Mouse (Mus musculus) heart, embryonic 12.5 days (tissue): ENCODE data around the gene Il19. TPM values are rescaled to one million over a fixed set of nuclear protein-coding genes. Genes with fewer than 3 reads are reported as not detected.

ENCODE experiments used
- ATAC-seq: fragments of 200-750 bp; cut with Nextera tagmentation; 2 replicates; pipeline ENCODE4 v1.8.0; 2017; ENCODE audit warnings: moderate TSS enrichment, moderate library complexity; ENCODE audit not compliant: insufficient number of reproducible peaks, low FRiP score
- H3K27ac ChIP-seq: fragments of 300-500 bp; sonication (generic); 2 replicates; pipeline ENCODE4 v1.5.1; 2016; ENCODE audit warnings: mild to moderate bottlenecking, moderate library complexity; ENCODE audit not compliant: poor library complexity, severe bottlenecking
- H3K27me3 ChIP-seq: fragments of 300-500 bp; sonication (generic); replicated peaks from 2 replicates; pipeline ENCODE4 v1.6.1; 2016; ENCODE audit warnings: mild to moderate bottlenecking, moderate library complexity
- H3K36me3 ChIP-seq: fragments of 300-500 bp; sonication (generic); 2 replicates; pipeline ENCODE4 v1.6.1; 2016; ENCODE audit warnings: mild to moderate bottlenecking, moderate library complexity
- H3K4me1 ChIP-seq: fragments of 300-500 bp; sonication (generic); replicated peaks from 2 replicates; pipeline ENCODE4 v1.6.1; 2016; ENCODE audit warnings: mild to moderate bottlenecking
- H3K4me2 ChIP-seq: fragments of 300-500 bp; sonication (generic); 2 replicates; pipeline ENCODE4 v1.6.1; 2016; ENCODE audit warnings: mild to moderate bottlenecking, moderate library complexity
- H3K4me3 ChIP-seq: fragments of 300-500 bp; sonication (generic); 2 replicates; pipeline ENCODE4 v1.5.1; 2016; ENCODE audit warnings: mild to moderate bottlenecking
- H3K9ac ChIP-seq: fragments of 300-500 bp; sonication (generic); 2 replicates; pipeline ENCODE4 v1.6.1; 2016; ENCODE audit warnings: mild to moderate bottlenecking, moderate library complexity
- H3K9me3 ChIP-seq: fragments of 300-500 bp; sonication (generic); replicated peaks from 2 replicates; pipeline ENCODE4 v1.6.1; 2016; ENCODE audit warnings: mild to moderate bottlenecking, moderate library complexity
- WGBS: fragments of 180-500 bp; shearing (Covaris S2); methylation state at CpG from one replicate; pipeline ENCODE4 v1.1.7; 2016; 5-methylcytosine and 5-hydroxymethylcytosine counted together
- polyA plus RNA-seq: library from polyadenylated mRNA; unstranded; fragments of >200 nt; fragmentation: Nextera tagmentation; extraction: Ambion mirVana; gene quantifications from 2 replicates; pipeline ENCODE4 v1.2.1, GENCODE M21; 2016

Gene Il19
- not detected in 2 replicates for polyA plus RNA-seq

- no peaks in the 10 kb centered on the region for H3K27me3 ChIP-seq
- H3K4me1 ChIP-seq = 0 out of 2 replicates have a peak, but pooled peaks cover 3% of the 10 kb centered on the region
- ATAC-seq = no peak
- H3K9me3 ChIP-seq = no peaks in the 10 kb centered on the region
- H3K27ac ChIP-seq = no peak within 1 kb of the TSS
- no peak within 1 kb of the TSS for H3K9ac ChIP-seq
- WGBS = 37% methylated on average over 4 of the region's 4 CpGs
- H3K36me3 ChIP-seq = no peaks in the 10 kb centered on the region
- H3K4me3 ChIP-seq = no peak within 1 kb of the TSS
- no peak within 1 kb of the TSS for H3K4me2 ChIP-seq
These were observed at the start of gene Il19 for GRCm38 (mm10) chr1:130940065-130940687. Il19 (minus strand) TSS chr1:130940115.

GRCm38 (mm10) chr1:130989331-130989730 lies 49.4 kb upstream of the Il19 start:
- Histone ChIP-seq H3K9ac (no peak overlapping the region), H3K27ac (no peak overlapping the region), H3K4me3 (no peak overlapping the region), H3K4me2 (no peak overlapping the region), H3K27me3 (no peaks in the 10 kb centered on the region), H3K9me3 (no peaks in the 10 kb centered on the region), H3K4me1 (no peaks in the 10 kb centered on the region), H3K36me3 (peaks cover 2% of the 10 kb centered on the region; the same call in 1 of the 2 replicates)
- ATAC-seq = no peak
- 78% methylated on average over 3 of the region's 3 CpGs for WGBS

GRCm38 (mm10) chr1:130987418-130987817 lies 47.5 kb upstream of the Il19 start:
- H3K27ac ChIP-seq = no peak overlapping the region
- no peak for ATAC-seq
- no peaks in the 10 kb centered on the region for H3K27me3 ChIP-seq
- H3K4me1 ChIP-seq = no peaks in the 10 kb centered on the region
- H3K9ac ChIP-seq = no peak overlapping the region
- no peak overlapping the region for H3K4me3 ChIP-seq
- H3K4me2 ChIP-seq = no peak overlapping the region
- no peaks in the 10 kb centered on the region for H3K9me3 ChIP-seq
- H3K36me3 ChIP-seq = peaks cover 2% of the 10 kb centered on the region; the same call in 1 of the 2 replicates

- 79% methylated on average over 5 of the region's 5 CpGs for WGBS
- Histone ChIP-seq H3K36me3 (peaks cover 2% of the 10 kb centered on the region; the same call in 1 of the 2 replicates), H3K9ac (no peak overlapping the region), H3K27ac (no peak overlapping the region), H3K4me2 (no peak overlapping the region), H3K27me3 (no peaks in the 10 kb centered on the region), H3K4me1 (no peaks in the 10 kb centered on the region), H3K9me3 (no peaks in the 10 kb centered on the region), H3K4me3 (no peak overlapping the region)
- ATAC-seq = no peak
These were observed 47.1 kb upstream of the Il19 start for GRCm38 (mm10) chr1:130987001-130987400.

- no peak for ATAC-seq
- H3K9ac ChIP-seq = no peak overlapping the region
- H3K36me3 ChIP-seq = no peaks in the 10 kb centered on the region
- H3K4me1 ChIP-seq = no peaks in the 10 kb centered on the region
- H3K27ac ChIP-seq = no peak overlapping the region
- no peaks in the 10 kb centered on the region for H3K9me3 ChIP-seq
- no peak overlapping the region for H3K4me3 ChIP-seq
- H3K4me2 ChIP-seq = no peak overlapping the region
- WGBS = 61% methylated on average over 7 of the region's 7 CpGs
- H3K27me3 ChIP-seq = no peaks in the 10 kb centered on the region
These were observed 44.5 kb upstream of the Il19 start for GRCm38 (mm10) chr1:130984441-130984840.

GRCm38 (mm10) chr1:130979455-130979854 lies 39.5 kb upstream of the Il19 start:
- no peak overlapping the region for H3K27ac ChIP-seq
- no peaks in the 10 kb centered on the region for H3K9me3 ChIP-seq
- no peaks in the 10 kb centered on the region for H3K36me3 ChIP-seq
- H3K4me2 ChIP-seq = no peak overlapping the region
- no peak overlapping the region for H3K4me3 ChIP-seq
- H3K9ac ChIP-seq = no peak overlapping the region
- ATAC-seq = no peak
- H3K27me3 ChIP-seq = no peaks in the 10 kb centered on the region
- WGBS = 33% methylated on average over 1 of the region's 1 CpGs
- H3K4me1 ChIP-seq = no peaks in the 10 kb centered on the region

- Histone ChIP-seq H3K27ac (no peak overlapping the region), H3K9me3 (no peaks in the 10 kb centered on the region), H3K36me3 (no peaks in the 10 kb centered on the region), H3K4me2 (no peak overlapping the region), H3K4me3 (no peak overlapping the region), H3K9ac (no peak overlapping the region), H3K4me1 (no peaks in the 10 kb centered on the region), H3K27me3 (no peaks in the 10 kb centered on the region)
- WGBS = 71% methylated on average over 6 of the region's 6 CpGs
- ATAC-seq = no peak
These were observed 24.0 kb upstream of the Il19 start for GRCm38 (mm10) chr1:130963891-130964290.

- no peak for ATAC-seq
- Histone ChIP-seq H3K4me2 (no peak overlapping the region), H3K27ac (no peak overlapping the region), H3K4me3 (no peak overlapping the region), H3K4me1 (peaks cover 9% of the 10 kb centered on the region), H3K9me3 (no peaks in the 10 kb centered on the region), H3K36me3 (no peaks in the 10 kb centered on the region), H3K27me3 (no peaks in the 10 kb centered on the region), H3K9ac (no peak overlapping the region)
- 29% methylated on average over 6 of the region's 6 CpGs for WGBS
These were observed 7.0 kb upstream of the Il19 start for GRCm38 (mm10) chr1:130946920-130947319.

GRCm38 (mm10) chr1:130941801-130942200 lies 1.9 kb upstream of the Il19 start:
- Histone ChIP-seq H3K4me1 (peaks cover 3% of the 10 kb centered on the region; the same call in 1 of the 2 replicates), H3K4me2 (no peak overlapping the region), H3K27me3 (no peaks in the 10 kb centered on the region), H3K4me3 (no peak overlapping the region), H3K36me3 (no peaks in the 10 kb centered on the region), H3K27ac (no peak overlapping the region), H3K9ac (no peak overlapping the region), H3K9me3 (no peaks in the 10 kb centered on the region)
- no peak for ATAC-seq
- 27% methylated on average over 3 of the region's 3 CpGs for WGBS

GRCm38 (mm10) chr1:130938192-130938591 lies 1.7 kb downstream of the Il19 start:
- Histone ChIP-seq H3K27ac (no peak overlapping the region), H3K4me2 (no peak overlapping the region), H3K27me3 (no peaks in the 10 kb centered on the region), H3K4me3 (no peak overlapping the region), H3K9me3 (no peaks in the 10 kb centered on the region), H3K4me1 (0 out of 2 replicates have a peak, but pooled peaks cover 3% of the 10 kb centered on the region), H3K36me3 (no peaks in the 10 kb centered on the region), H3K9ac (no peak overlapping the region)
- no peak for ATAC-seq
- WGBS = 77% methylated on average over 7 of the region's 7 CpGs

GRCm38 (mm10) chr1:130937170-130937569 lies 2.7 kb downstream of the Il19 start:
- WGBS = 88% methylated on average over 4 of the region's 4 CpGs
- Histone ChIP-seq H3K27ac (no peak overlapping the region), H3K27me3 (no peaks in the 10 kb centered on the region), H3K36me3 (no peaks in the 10 kb centered on the region), H3K4me3 (no peak overlapping the region), H3K4me2 (no peak overlapping the region), H3K9me3 (no peaks in the 10 kb centered on the region), H3K4me1 (0 out of 2 replicates have a peak, but pooled peaks cover 3% of the 10 kb centered on the region), H3K9ac (no peak overlapping the region)
- no peak for ATAC-seq

GRCm38 (mm10) chr1:130936351-130936750 lies 3.6 kb downstream of the Il19 start:
- H3K36me3 ChIP-seq = no peaks in the 10 kb centered on the region
- no peaks in the 10 kb centered on the region for H3K4me1 ChIP-seq
- no peak overlapping the region for H3K27ac ChIP-seq
- H3K4me3 ChIP-seq = no peak overlapping the region
- no peak for ATAC-seq
- no peaks in the 10 kb centered on the region for H3K9me3 ChIP-seq
- H3K4me2 ChIP-seq = no peak overlapping the region
- H3K27me3 ChIP-seq = no peaks in the 10 kb centered on the region
- no peak overlapping the region for H3K9ac ChIP-seq
- 54% methylated on average over 6 of the region's 6 CpGs for WGBS
